Mouse (Mus musculus): Measurements from ENCODE around the gene Klc1. TPM values are rescaled to one million over a fixed set of nuclear protein-coding genes. Genes with fewer than 3 reads are reported as not detected.

The Klc1 gene
- total RNA-seq, 2 experiments from 2014 or later = 716 to 729 TPM

DNA sequence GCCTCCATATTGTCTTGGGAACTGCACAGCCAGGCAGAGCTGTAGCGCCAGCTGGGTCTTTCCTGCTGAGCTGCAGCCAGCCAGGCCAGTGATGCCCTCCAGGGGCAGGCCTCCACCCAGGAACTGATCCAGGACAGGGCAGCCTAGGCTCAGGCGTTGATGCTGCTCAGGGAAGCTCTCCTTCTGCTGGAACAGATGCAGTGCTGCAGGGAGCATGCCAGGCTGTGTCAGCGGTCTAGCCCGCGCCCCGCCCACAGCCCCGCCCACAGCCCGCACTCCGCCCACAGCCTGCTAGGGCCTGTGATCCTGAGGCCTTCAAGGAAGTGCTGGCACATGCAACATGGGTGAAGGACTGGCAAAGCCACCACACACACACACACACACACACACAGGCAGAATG is 51.1 kb downstream of the Klc1 start:
- intact Hi-C loops (cut with DNase I) = no loop called here
- DNase-seq = peak; percentile 93

DNA sequence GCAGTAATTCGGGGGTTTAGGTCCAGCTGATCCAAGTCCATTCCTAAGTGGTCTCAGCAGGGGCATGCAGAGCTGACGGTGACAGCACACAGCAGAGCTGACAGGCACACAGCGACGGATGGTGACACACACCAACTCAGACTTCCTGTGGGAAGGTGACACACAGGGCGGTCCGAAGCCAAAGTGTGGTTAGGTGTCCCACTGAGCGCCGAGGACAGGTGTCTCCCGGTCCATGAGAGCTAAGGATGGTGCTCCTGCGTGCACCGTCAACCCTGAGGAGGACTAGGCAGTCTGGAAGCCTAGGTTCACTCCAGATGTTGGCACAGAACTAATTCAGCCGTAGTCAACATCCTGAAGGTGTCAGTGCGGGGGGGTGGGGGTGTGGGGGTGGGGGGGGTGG is 53.4 kb downstream of the Klc1 start:
- no peak for DNase-seq
- intact Hi-C loops (cut with DNase I) = no loop called here

DNA sequence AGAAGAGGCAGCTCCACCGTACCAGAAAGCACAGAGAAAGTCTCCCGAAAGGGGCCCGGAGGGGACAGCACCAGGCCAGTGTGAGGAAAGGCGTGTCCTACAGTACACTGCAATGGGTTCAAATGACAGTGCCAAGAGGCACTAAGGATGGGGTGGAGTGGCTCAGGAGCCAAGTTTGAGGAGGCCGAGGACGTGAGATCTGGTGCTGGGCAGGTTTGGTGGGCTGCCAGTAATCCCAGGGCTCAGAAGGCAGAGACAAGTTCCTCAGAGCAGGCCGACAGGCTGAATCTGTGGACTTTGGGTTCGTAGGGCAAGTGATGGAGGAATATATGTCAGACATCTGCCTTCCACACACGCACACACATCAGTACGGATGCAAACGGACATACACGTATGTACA is 54.0 kb downstream of the Klc1 start:
- intact Hi-C loops (cut with DNase I) = no loop called here
- DNase-seq = no peak

DNA sequence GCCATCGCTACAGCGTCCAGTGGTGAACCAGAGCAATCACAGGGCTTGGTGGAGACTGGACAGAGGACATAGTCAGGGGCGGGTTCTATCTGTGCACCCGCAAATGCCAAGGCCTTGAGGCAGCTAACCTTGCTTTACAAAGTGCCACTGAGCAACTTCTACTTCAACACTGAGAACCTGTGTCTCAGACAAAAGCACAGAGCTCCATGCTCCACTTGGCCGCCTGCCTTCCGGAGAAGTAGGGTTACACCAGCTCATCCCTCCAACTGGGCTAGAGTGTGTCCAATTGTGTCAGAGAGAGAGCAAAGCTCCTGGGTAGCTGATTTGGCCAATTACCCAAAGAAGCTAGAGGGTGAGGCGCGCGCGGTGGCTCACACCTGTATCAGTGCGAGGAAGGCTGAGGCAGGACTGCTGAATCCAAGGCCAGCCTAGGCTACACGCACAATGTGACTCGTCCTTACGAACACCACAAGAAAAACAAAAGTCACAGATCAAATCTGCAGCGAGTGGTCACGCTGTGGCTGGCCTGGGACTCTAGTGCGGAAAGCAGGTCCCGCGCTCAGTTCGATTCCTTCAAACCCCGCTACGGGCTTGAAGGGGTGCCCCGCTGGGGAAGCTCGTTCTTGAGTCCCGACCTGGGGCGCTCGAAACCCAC is 54.6 kb downstream of the Klc1 start:
- intact Hi-C loops (cut with DNase I) = no loop called here
- DNase-seq = no peak

DNA sequence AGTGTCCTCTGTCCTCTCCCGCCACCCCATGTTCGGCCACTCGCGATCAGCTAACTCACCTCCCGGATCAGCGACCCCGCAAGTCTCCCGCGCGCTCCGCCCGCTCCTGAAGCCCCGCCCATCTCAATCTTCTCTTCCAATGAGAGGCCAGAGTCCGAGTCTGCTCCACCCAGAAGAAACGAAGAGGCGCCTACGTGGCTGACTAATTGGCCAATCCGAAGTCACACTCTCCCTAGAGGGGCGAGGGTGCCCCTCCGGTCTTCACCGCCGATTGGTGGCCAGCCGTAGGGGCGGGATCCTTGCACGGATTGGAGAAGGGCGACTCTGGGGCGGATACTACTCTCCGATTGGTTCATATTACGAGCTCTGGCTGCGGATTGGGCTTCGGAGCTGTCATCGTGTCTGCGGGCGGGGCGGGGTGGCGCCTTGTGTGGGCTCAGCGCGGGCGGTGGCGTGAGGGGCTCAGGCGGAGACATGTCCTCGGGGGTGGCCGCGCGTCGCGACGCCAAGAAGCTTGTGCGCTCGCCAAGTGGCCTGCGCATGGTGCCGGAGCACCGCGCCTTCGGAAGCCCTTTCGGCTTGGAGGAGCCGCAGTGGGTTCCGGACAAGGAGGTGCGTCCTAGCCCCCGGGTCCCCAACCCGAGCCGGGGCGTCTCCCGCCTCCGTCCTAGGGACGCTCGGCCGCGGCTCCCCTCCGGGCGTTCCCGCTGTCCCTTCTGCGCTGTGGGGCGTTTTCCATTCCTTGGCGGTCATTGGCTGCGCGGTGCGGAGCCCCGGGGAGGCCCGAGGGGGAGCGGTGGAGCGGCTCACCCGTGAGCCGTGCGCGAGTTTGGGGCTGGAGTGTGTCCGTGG is 55.3 kb downstream of the Klc1 start, which contains the start of the genes Xrcc3 and Zfyve21:
Gene Xrcc3, minus strand, starts transcription at position 108 of the 852 bp plus-strand sequence.
Gene Zfyve21, plus strand, starts transcription at position 405 of the 852 bp plus-strand sequence.
- peak; percentile 99 for DNase-seq

DNA sequence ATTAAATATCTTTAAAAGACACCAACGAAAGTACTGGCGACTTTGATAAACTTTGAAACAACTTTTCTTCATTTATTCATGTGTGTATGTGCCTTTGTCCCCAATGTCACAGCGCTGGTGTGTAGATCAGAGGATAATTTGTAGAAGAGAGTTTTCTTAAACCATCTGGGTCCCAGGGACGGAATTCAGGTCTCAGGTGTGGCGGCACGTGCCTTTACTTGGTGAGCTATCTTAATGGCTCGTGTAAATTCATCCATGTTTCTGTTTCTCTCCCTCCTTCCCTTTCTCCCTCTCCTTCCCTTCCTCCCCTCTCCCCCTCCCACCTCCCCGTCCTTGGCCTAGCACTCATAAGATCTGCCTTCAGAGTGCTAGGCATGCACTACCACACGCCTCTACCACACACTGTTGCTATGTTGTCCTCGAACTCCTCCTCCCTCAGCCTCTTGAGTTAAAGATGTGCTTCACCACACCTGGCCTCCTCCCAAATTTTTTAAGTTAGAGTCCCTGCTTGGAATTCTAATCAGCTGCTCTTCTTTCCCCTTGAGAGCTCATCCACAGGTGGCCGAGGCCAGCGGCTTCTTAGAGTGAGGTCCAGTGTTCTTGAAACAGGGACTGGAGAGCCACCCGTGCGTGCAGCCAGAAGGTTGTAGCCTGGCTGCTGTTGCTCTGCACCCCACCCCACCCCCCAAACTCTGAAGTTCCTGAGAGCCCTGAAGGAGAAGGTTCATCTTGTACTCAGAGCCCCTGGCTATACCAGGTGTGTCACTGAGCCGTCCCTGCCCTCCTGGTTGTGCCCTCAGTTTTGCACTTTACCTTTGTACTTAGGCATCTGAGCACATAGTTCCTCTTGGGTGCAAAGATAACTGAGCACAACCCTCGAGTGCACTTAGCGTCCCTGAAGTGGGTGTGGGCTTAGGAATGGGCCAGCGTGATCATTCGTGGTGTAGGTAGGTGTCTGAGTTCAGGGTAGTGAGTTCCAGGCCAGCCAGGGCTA is 56.4 kb downstream of the Klc1 start:
- DNase-seq = no peak
- intact Hi-C loops (cut with DNase I) = no loop called here

More for the DNA sequence above, 55.3 kb downstream of the Klc1 start, which contains the start of the genes Xrcc3 and Zfyve21:
- intact Hi-C loops (cut with DNase I) = no loop called here

DNA sequence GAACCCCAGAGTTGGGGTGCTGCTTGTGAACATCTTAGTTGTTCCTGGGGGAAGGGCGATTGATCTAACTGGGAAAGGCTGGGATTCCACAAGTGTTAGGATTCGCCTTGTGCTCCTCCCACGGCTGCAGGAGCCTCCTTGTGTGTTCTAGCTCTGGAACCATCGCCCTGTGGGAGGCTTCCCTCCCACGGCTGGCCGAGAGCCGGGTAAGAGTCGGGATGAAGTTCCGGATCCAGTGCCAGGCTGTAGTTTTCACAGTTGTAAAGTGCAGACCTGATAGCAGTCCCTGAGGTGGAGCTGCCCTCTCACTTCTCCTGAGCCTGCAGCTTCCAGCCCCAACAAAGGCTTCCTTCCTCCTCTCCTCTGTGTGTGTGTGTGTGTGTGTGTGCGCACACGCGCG is 57.9 kb downstream of the Klc1 start:
- intact Hi-C loops (cut with DNase I) = no loop called here
- no peak for DNase-seq

DNA sequence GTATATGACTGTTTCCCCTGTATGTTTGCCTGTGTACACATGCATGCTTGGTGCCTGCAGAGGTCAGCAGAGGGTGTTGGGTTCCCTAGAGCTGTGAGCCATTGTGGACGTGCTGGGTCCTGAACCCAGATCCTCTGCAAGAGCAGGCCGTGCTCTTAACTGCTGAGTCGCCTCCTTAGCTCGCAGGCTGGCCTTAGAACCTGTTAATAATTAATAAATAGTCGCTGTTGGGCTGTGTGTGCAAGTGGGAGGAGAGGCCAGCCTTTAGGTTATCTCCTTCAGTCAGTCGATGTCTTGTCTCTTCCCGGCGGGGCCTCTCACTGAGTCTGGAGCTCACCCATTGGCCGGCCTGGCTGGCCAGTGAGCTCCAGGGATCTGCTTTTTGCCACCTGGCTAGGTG is 58.3 kb downstream of the Klc1 start:
- intact Hi-C loops (cut with DNase I) = no loop called here
- no peak for DNase-seq

DNA sequence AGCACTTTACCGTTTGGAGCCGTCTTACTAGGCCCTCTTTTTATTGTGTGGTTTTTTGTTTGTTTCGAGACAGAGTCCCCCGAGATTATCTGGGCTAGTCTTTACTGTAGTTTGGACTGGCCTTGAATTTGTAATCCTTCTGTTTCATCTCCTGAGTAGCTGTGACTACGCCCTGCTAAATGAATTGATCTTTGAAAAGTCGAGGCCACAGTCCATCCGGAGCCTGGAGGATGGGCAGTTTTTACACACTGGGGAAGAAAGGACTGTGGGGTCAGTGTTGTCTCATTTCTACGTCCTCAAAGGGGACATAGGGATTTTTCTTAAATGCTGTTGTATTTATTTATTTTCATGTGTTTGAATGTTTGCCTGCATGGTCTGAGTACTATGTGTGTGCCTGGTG is 59.3 kb downstream of the Klc1 start:
- intact Hi-C loops (cut with DNase I) = no loop called here
- no peak for DNase-seq

DNA sequence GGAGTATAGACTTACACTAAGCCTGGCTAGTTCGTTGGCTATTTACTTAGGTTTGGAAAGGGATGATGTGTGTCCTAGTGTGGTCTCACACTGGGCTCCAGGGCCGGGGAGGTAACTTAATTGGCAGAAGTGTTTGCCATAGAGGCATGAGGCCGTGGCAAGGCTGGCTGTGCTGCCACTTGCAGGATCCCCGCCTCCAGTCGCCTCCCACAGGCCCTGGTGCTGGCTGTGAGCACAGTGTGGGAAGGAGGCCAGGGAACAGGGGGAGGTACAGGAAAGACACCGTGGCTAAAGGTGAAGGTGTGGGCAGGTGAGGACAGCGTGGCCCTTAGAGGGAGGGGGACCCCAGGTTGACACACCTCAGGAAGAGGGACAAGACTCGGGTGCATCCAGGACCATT is 61.3 kb downstream of the Klc1 start:
- intact Hi-C loops (cut with DNase I) = no loop called here
- no peak for DNase-seq

DNA sequence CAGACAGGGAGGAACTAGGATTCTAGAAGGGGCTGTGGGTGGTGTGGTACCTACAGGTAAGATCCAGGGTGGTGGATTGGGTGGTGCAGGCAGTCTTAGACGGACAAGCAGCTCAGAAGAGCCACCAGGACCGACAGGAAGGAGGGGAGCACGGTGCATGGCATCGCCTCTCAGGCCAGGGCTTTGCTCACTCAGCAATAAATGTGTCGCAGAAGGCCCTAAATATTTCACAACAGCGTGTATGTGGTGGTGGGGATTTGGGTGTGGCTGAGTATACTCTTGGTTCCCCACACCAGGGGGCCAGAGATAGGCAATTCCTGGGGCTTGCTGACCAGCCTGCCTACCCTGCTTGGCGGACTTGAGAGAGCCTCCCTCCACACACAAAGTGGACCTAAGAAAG is 62.1 kb downstream of the Klc1 start:
- no peak for DNase-seq

DNA sequence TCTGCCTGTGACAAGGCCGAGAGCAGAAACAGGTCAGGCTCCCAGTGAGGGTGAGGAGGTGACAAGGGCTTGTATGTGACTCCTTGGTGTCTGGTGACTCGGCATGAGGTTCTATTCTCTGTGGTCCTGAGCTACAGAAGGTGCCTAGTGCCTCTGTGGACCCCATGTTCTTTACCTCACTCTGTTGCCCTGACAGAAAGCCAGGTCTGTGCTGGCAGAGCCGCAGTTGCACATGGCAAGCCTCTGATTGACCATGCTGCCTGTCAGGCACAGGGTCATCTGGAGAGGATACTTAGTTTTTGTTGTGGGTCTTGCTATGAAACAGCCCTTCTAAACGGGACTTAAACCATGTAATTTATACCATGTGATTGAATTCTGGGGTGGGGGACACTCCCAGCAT is 63.3 kb downstream of the Klc1 start:
- peak; percentile 32 for DNase-seq
- intact Hi-C loops (cut with DNase I) = no loop called here

More for the DNA sequence above, 62.1 kb downstream of the Klc1 start:
- intact Hi-C loops (cut with DNase I) = no loop called here

DNA sequence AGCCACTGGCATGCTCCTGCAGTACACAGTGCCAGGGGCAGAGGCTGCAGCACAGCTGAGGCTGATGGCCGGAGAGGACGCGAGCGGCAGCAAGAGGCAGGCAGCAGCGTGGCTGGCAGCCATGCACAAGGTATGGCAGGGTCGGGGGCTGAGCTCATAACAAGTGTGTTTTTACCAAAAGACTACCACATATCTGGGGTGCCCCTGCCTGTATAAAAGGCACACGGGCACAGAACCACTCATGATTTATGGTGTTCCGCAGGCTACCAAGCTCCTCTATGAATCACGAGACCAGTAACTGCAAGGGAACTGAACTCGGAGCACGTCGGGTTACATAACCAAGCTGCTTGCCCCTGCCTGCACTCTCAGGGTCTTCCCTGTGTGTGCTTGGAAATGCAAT is 68.9 kb downstream of the Klc1 start:
- intact Hi-C loops (cut with DNase I) = no loop called here

DNA sequence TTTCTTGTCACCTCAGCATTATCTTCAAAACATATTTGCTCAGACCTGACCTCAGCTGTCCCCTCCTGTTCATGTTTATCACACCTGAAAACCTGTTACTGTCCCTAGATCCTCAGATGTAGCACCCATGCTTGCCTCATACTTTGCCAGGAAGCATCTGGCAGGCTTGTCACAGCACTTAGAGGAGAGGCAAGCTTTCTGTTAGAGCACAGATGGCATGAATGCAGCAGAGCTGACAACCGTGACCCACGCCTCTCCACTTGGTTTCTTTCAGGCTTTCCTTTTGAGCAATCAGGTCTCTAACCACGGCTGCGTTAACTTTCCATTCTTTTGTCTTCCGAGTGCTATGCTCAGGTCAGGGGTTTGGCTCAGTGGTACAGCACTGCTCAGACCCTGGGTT is 70.8 kb downstream of the Klc1 start:
- intact Hi-C loops (cut with DNase I) = no loop called here
- DNase-seq = peak; percentile 26

More for the DNA sequence above, 68.9 kb downstream of the Klc1 start:
- DNase-seq = no peak

DNA sequence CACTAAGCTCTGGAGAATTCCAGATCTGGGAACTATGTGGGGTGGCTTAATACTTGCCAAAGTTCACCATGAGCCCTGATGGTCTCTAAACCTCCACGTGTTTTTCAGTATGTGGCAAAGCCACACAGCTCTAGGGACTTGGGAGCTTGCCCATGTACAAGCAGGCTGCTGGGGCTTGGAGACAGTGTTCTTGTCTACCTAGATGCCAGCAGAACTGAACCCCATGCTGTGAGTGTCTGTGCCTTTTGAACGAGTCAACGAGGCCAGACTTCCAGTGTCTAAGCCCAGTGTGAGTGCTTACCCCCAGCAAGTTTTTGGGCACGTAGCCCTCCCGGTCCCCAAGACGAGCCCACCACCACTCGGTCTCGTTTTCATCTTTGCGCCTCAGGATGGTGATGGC is 71.3 kb downstream of the Klc1 start:
- intact Hi-C loops (cut with DNase I) = no loop called here
- peak; percentile 58 for DNase-seq

DNA sequence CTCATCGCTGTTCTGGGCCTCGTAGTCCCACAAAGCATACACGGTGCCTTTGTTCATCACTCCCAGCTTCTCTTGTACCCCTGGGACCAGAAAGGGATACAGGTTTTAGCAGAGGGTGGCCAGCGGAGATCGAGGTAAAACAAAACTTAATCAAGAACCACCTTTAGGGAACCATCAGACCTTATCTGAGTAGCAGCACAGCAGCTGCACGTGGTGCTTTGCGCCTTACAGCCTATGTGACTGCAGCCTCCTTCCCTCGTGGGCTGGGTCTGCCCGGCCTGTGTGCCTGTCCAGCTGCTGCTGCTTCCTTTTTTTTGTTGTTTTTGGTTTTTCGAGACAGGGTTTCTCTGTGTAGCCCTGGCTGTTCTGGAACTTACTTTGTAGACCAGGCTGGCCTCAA is 71.7 kb downstream of the Klc1 start:
- intact Hi-C loops (cut with DNase I) = no loop called here
- DNase-seq = no peak

DNA sequence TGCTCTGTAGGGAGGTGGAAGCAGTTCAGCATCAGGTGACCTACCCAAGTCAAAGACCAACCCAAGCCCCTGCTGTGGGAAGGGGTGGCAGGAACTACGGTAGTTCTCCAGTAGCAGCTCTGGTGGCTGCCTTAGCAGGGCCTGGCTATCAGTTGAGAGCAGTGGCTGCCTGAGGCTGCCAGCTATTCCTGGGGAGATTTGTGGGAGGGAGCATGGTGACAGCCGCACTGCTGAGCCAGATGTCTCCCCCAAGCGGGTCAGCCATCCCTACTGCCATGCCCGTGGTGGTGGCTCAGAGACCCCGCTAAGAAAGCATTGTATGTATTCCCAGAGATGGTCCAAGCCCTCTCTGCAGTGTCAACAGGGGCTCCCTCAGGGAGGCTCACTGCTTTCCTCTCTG is 74.0 kb downstream of the Klc1 start:
- no peak for DNase-seq
- intact Hi-C loops (cut with DNase I) = no loop called here

DNA sequence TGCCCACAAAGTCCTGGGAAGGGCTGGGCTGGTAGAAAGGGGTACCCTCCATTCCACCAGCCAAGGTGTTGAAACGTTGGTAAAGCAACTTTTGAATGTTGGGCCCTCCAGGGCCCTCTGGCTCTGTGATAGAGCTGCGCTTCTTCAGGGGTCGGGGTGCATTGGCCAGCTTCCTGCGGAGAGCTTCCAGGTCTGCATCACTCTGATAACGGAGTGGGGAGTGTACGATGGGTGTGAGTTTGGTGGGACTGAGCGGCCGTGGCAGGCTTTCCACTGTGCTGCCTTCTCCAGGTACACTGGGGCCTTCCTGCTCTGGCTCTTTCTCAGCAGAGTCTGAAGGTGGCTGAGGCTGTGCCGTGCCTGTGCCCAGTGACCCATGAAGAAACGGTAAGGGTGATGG is 74.8 kb downstream of the Klc1 start:
- DNase-seq = no peak

DNA sequence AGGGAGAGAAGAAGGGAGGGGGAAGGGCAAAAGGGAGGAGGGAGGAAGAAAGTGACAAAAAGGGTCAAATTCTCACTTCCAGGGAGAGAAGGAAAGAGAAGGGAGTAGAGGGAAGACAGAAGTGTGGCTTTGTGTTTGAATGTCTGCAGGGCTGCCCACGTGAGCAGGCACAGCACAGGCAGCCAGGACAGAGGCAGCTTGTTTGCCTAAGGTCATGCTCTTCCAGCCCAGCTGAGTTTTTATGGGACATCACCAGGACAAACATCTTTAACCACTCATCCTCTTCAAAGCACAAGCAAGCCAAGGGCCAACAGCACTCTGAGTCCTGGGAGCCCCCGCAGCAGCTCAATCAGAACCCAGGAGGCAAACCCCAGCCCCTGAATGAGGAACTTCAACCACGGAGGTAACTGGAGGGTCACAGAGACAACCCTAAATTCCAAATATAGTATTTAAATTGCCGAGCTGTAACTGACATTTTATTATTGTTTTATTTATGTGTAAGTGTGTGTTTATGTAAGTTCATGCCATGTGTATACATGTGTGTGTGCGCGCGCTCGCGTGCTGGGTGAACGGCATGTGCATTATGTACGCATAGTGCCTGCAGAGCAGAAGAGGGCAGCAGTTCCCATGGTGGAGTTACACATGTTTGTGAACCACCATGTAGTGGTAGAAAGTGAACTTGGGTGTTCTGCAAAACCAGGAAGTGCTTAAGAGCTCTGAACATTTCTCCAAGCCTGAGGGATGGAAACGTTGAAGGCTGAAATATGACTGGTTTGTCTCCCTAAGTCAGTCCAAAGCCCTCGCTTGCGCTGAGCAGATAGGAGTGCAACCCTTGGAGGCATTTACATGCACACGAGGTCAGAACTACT is 84.2 kb downstream of the Klc1 start:
- no peak for DNase-seq
- intact Hi-C loops (cut with DNase I) = no loop called here

More for the DNA sequence above, 74.8 kb downstream of the Klc1 start:
- intact Hi-C loops (cut with DNase I) = no loop called here

DNA sequence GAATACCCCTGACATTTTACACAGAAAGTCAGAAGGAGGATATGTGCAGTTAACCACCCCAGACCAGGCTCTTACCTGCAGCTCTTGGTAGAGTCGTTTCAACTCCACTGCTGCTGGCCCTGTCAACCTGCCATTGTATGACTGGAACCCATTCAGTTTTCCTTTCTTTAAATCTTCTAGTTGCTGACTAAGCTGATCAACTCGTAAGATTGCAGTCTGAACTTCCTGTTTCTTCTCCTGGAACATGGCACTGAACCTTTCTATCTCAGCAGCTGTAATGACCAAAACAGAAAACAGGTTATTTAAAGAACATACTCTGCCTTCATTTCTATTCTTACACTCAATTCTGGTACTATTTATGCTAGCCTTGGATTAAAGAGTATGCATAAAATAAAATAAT is 84.8 kb downstream of the Klc1 start:
- intact Hi-C loops (cut with DNase I) = no loop called here
- DNase-seq = no peak

Measured in left cerebral cortex, postnatal 4 days (tissue).